Mouse (Mus musculus) lung, adult 2 months (tissue): ENCODE measurements around the gene Smim22.

ENCODE experiments used
- CTCF ChIP-seq: fragments of 200-500 bp; IDR thresholded peaks from 2 replicates; pipeline ENCODE4 v1.5.1; 2011; ENCODE audit warnings: mild to moderate bottlenecking, low read length, control low read depth; ENCODE audit not compliant: insufficient read depth
- POLR2A ChIP-seq: fragments of 200-500 bp; IDR thresholded peaks from 2 replicates; pipeline ENCODE4 v1.6.1; 2011; ENCODE audit warnings: low read depth, mild to moderate bottlenecking, control low read depth, low read length, borderline replicate concordance; ENCODE audit errors: extremely low read depth

- TF ChIP-seq POLR2A, result no peak
- TF ChIP-seq CTCF, result peak; percentile 73
Measured at GRCm38 (mm10) chr16:4979755-4980380, 27.2 kb upstream of the Smim22 start.
